Mouse (Mus musculus): ENCODE results near the gene Vangl1. TPM values are rescaled to one million over a fixed set of nuclear protein-coding genes. Genes with fewer than 3 reads are reported as not detected.

The Vangl1 gene
- polyA plus RNA-seq, 1 experiment from 2014 or later: 22.8 TPM

- DNase-seq (no peak), ATAC-seq (no peak)
- Histone ChIP-seq H3K4me2 (ENCODE audit: low read depth, low read length) (no peak overlapping the region), H3K9ac (replicated peaks) (no peak overlapping the region), H3K9me3 (ENCODE audit: low read length) (no peaks in the 10 kb centered on the region), H3K36me3 (replicated peaks; ENCODE audit: insufficient read depth, low read length) (0 out of 2 replicates have a peak, but pooled peaks cover 3% of the 10 kb centered on the region), H3K27me3 (ENCODE audit: insufficient read depth, low read length) (peaks cover 7% of the 10 kb centered on the region; the same call in 1 of the 2 replicates), H3K27ac (ENCODE audit: low read depth) (no peak overlapping the region), H3K4me1 (ENCODE audit: insufficient read depth) (0 out of 2 replicates have a peak, but pooled peaks cover 4% of the 10 kb centered on the region), H3K4me3 (ENCODE audit: low read depth, low read length) (no peak overlapping the region)
- 84% methylated on average over 9 of the region's 9 CpGs for WGBS (ENCODE audit: insufficient replicate concordance)
- TF ChIP-seq CTCF (IDR thresholded peaks at IDR 0.05; ENCODE audit: low read depth) (no peak), EP300 (IDR thresholded peaks at IDR 0.05; ENCODE audit: low read depth) (no peak)
Measured at GRCm38 (mm10) chr3:102196166-102196565, 8.3 kb downstream of the Vangl1 start.

DNA sequence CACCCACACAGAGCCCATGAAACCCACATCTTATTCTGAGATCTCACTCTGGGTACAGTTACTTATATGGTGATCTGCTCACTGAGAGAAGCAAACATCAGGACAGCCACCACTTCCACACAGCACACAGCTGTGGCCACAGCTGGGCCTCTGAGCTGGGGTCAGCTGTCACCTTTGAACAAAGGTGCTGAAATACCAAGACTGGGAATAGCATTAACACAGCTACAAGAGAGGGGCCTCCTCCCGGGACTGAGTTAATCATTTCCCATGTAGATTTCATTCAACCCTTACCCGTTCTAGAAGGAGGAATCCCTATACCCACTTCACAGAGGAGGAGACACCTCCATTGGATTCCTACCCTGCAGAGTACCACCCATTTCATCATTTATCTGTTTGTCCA lies 8.7 kb downstream of the Vangl1 start:
- TF ChIP-seq CTCF (IDR thresholded peaks at IDR 0.05; ENCODE audit: low read depth) (no peak), EP300 (IDR thresholded peaks at IDR 0.05; ENCODE audit: low read depth) (no peak)
- Histone ChIP-seq H3K27ac (ENCODE audit: low read depth) (no peak overlapping the region), H3K27me3 (ENCODE audit: insufficient read depth, low read length) (peaks cover 7% of the 10 kb centered on the region; the same call in 1 of the 2 replicates), H3K9me3 (ENCODE audit: low read length) (no peaks in the 10 kb centered on the region), H3K4me3 (ENCODE audit: low read depth, low read length) (no peak overlapping the region), H3K36me3 (replicated peaks; ENCODE audit: insufficient read depth, low read length) (0 out of 2 replicates have a peak, but pooled peaks cover 3% of the 10 kb centered on the region), H3K4me1 (ENCODE audit: insufficient read depth) (0 out of 2 replicates have a peak, but pooled peaks cover 4% of the 10 kb centered on the region), H3K9ac (replicated peaks) (no peak overlapping the region), H3K4me2 (ENCODE audit: low read depth, low read length) (no peak overlapping the region)
- 45% methylated on average over 2 of the region's 2 CpGs for WGBS (ENCODE audit: insufficient replicate concordance)
- ATAC-seq: no peak
- DNase-seq: no peak

GRCm38 (mm10) chr3:102194291-102195051 lies 10.0 kb downstream of the Vangl1 start:
- H3K27me3 ChIP-seq (ENCODE audit: insufficient read depth, low read length): peaks cover 7% of the 10 kb centered on the region; the same call in 1 of the 2 replicates
- H3K4me1 ChIP-seq (ENCODE audit: insufficient read depth): 0 out of 2 replicates have a peak, but pooled peaks cover 4% of the 10 kb centered on the region
- H3K9me3 ChIP-seq (ENCODE audit: low read length): no peaks in the 10 kb centered on the region
- no peak overlapping the region for H3K4me3 ChIP-seq (ENCODE audit: low read depth, low read length)
- DNase-seq (no peak), ATAC-seq (no peak)
- H3K9ac ChIP-seq (replicated peaks): no peak overlapping the region
- 0 out of 2 replicates have a peak overlapping the region, but pooled peaks have one; percentile 34 for H3K27ac ChIP-seq (ENCODE audit: low read depth)
- TF ChIP-seq CTCF (IDR thresholded peaks at IDR 0.05; ENCODE audit: low read depth) (no peak), EP300 (IDR thresholded peaks at IDR 0.05; ENCODE audit: low read depth) (no peak)
- 0 out of 2 replicates have a peak, but pooled peaks cover 3% of the 10 kb centered on the region for H3K36me3 ChIP-seq (replicated peaks; ENCODE audit: insufficient read depth, low read length)
- WGBS (ENCODE audit: insufficient replicate concordance): 31% methylated on average over 11 of the region's 11 CpGs
- no peak overlapping the region for H3K4me2 ChIP-seq (ENCODE audit: low read depth, low read length)

DNA sequence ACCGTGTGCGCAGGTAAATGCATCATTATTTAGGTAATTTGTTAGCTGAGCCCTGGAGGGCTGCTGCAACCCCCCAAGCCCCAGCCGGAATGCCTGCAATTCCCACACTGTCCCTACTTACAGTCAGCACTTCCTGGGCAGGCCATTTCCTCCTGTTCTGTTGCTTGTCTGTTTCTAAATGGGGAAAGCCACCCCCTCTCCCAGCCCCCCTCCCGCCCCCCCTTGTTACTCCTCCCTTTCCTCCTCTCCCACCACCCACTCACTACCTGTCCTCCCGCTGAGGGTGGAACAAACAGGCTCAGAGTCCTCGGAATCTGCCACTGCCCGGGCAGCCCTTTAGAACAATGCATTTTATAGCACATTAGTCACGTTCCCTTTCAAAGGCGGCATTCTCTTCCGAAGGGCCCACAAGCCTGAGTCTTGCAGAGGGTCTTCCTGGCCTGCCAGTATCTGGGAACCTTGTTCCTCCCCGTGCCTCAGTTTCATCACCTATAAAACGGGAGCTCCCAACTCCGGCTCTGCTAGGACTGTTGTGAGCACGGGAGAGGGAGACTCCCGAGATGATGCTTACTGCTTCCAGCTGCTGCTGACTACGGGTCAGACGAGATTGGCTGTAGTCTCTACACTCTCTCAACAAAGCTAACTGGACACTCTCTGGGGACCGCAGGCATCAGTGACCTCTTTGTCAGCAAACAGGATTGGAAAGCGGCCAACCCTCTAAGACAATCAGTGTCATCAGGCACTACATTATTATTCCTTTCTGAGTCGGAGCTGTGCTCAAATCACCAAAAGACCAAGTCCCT lies 10.8 kb downstream of the Vangl1 start:
- Histone ChIP-seq H3K9ac (replicated peaks) (no peak overlapping the region), H3K4me3 (ENCODE audit: low read depth, low read length) (no peak overlapping the region), H3K27me3 (ENCODE audit: insufficient read depth, low read length) (peaks cover 7% of the 10 kb centered on the region; the same call in 1 of the 2 replicates), H3K9me3 (ENCODE audit: low read length) (no peaks in the 10 kb centered on the region), H3K27ac (ENCODE audit: low read depth) (0 out of 2 replicates have a peak overlapping the region, but pooled peaks have one; percentile 34), H3K4me2 (ENCODE audit: low read depth, low read length) (0 out of 2 replicates have a peak overlapping the region, but pooled peaks have one; percentile 10), H3K4me1 (ENCODE audit: insufficient read depth) (0 out of 2 replicates have a peak, but pooled peaks cover 4% of the 10 kb centered on the region), H3K36me3 (replicated peaks; ENCODE audit: insufficient read depth, low read length) (0 out of 2 replicates have a peak, but pooled peaks cover 3% of the 10 kb centered on the region)
- ATAC-seq: peak; percentile 27; the same call in 1 of the 2 replicates
- TF ChIP-seq CTCF (IDR thresholded peaks at IDR 0.05; ENCODE audit: low read depth) (no peak), EP300 (IDR thresholded peaks at IDR 0.05; ENCODE audit: low read depth) (no peak)
- WGBS (ENCODE audit: insufficient replicate concordance): 21% methylated on average over 19 of the region's 20 CpGs
- DNase-seq: no peak

GRCm38 (mm10) chr3:102192621-102193020 lies 11.9 kb downstream of the Vangl1 start:
- no peak overlapping the region for H3K27ac ChIP-seq (ENCODE audit: low read depth)
- ATAC-seq: no peak
- DNase-seq: no peak
- H3K9me3 ChIP-seq (ENCODE audit: low read length): no peaks in the 10 kb centered on the region
- H3K9ac ChIP-seq (replicated peaks): no peak overlapping the region
- H3K36me3 ChIP-seq (replicated peaks; ENCODE audit: insufficient read depth, low read length): 0 out of 2 replicates have a peak, but pooled peaks cover 3% of the 10 kb centered on the region
- peaks cover 7% of the 10 kb centered on the region; the same call in 1 of the 2 replicates for H3K27me3 ChIP-seq (ENCODE audit: insufficient read depth, low read length)
- H3K4me1 ChIP-seq (ENCODE audit: insufficient read depth): 0 out of 2 replicates have a peak, but pooled peaks cover 4% of the 10 kb centered on the region
- TF ChIP-seq EP300 (IDR thresholded peaks at IDR 0.05; ENCODE audit: low read depth) (no peak), CTCF (IDR thresholded peaks at IDR 0.05; ENCODE audit: low read depth) (no peak)
- WGBS (ENCODE audit: insufficient replicate concordance): 75% methylated on average over 2 of the region's 2 CpGs
- H3K4me2 ChIP-seq (ENCODE audit: low read depth, low read length): no peak overlapping the region
- no peak overlapping the region for H3K4me3 ChIP-seq (ENCODE audit: low read depth, low read length)

Measured in liver, postnatal 0 days (tissue).